Mouse (Mus musculus) midbrain, embryonic 13.5 days (tissue): ENCODE measurements around the gene Ostf1. TPM values are rescaled to one million over a fixed set of nuclear protein-coding genes. Genes with fewer than 3 reads are reported as not detected.

Experiments
- ATAC-seq: fragments of 200-750 bp; cut with Nextera tagmentation; 2 replicates; pipeline ENCODE4 v1.8.0; 2017; ENCODE audit warnings: mild to moderate bottlenecking, moderate TSS enrichment, moderate library complexity
- H3K27ac ChIP-seq: fragments of 300-500 bp; sonication (generic); 2 replicates; pipeline ENCODE4 v1.5.1; 2015; ENCODE audit warnings: inconsistent platforms, mild to moderate bottlenecking, moderate library complexity
- H3K27me3 ChIP-seq: fragments of 300-500 bp; sonication (generic); 2 replicates; pipeline ENCODE4 v1.6.1; 2015; ENCODE audit warnings: mild to moderate bottlenecking, inconsistent platforms
- H3K36me3 ChIP-seq: fragments of 300-500 bp; sonication (generic); 2 replicates; pipeline ENCODE4 v1.6.1; 2015; ENCODE audit warnings: mild to moderate bottlenecking, inconsistent platforms
- H3K4me1 ChIP-seq: fragments of 300-500 bp; sonication (generic); replicated peaks from 2 replicates; pipeline ENCODE4 v1.6.1; 2015; ENCODE audit warnings: inconsistent platforms
- H3K4me2 ChIP-seq: fragments of 300-500 bp; sonication (generic); replicated peaks from 2 replicates; pipeline ENCODE4 v1.6.1; 2015; ENCODE audit warnings: moderate library complexity, mild to moderate bottlenecking, inconsistent platforms
- H3K4me3 ChIP-seq: fragments of 300-500 bp; sonication (generic); replicated peaks from 2 replicates; pipeline ENCODE4 v1.5.1; 2015; ENCODE audit warnings: mild to moderate bottlenecking, inconsistent platforms
- H3K9ac ChIP-seq: fragments of 300-500 bp; sonication (generic); replicated peaks from 2 replicates; pipeline ENCODE4 v1.6.1; 2015; ENCODE audit warnings: mild to moderate bottlenecking, inconsistent platforms
- H3K9me3 ChIP-seq: fragments of 300-500 bp; sonication (generic); 2 replicates; pipeline ENCODE4 v1.6.1; 2016; ENCODE audit warnings: mild to moderate bottlenecking, inconsistent platforms
- WGBS: fragments of 180-500 bp; shearing (Covaris S2); methylation state at CpG from one replicate; pipeline ENCODE4 v1.1.7; 2015; 5-methylcytosine and 5-hydroxymethylcytosine counted together
- polyA plus RNA-seq: library from polyadenylated mRNA; unstranded; fragments of >200 nt; fragmentation: Nextera tagmentation; extraction: Ambion mirVana; gene quantifications from 2 replicates; pipeline ENCODE4 v1.2.1, GENCODE M21; 2015

The Ostf1 gene
- polyA plus RNA-seq, 1 experiment from 2014 or later = 34.7 TPM

- WGBS = 53% methylated on average over 4 of the region's 4 CpGs
- Histone ChIP-seq H3K27me3 (no peaks in the 10 kb centered on the region), H3K36me3 (no peaks in the 10 kb centered on the region), H3K9ac (no peak overlapping the region), H3K27ac (no peak overlapping the region), H3K4me3 (no peak overlapping the region), H3K4me1 (peaks cover 3% of the 10 kb centered on the region; the same call in 1 of the 2 replicates), H3K4me2 (no peak overlapping the region), H3K9me3 (no peaks in the 10 kb centered on the region)
- ATAC-seq = no peak
Observed at GRCm38 (mm10) chr19:18643411-18643810, 11.8 kb upstream of the Ostf1 start.

DNA sequence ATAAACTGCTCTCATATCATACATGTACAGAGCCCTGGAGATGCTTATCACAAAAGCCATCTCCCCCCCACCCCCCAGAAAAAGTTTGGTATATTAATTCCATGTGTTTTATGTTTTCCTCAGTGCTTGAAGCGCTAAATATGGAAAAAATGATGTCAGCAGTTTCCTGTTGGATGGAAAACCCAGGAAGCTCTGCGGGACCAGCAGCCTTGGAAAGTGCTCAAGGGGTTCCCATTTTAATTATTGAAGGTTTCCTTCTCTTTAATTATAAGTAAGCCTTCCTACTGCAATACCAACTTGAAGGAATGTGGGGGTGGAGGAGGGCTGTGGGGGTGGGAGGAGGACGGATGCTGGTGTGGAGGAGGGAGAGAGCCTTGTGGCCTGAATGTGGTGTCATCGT lies 9.4 kb upstream of the Ostf1 start:
- Histone ChIP-seq H3K4me3 (no peak overlapping the region), H3K9ac (no peak overlapping the region), H3K36me3 (no peaks in the 10 kb centered on the region), H3K4me1 (peaks cover 3% of the 10 kb centered on the region; the same call in 1 of the 2 replicates), H3K27me3 (no peaks in the 10 kb centered on the region), H3K27ac (no peak overlapping the region), H3K4me2 (no peak overlapping the region), H3K9me3 (no peaks in the 10 kb centered on the region)
- ATAC-seq = no peak
- 89% methylated on average over 4 of the region's 4 CpGs for WGBS

DNA sequence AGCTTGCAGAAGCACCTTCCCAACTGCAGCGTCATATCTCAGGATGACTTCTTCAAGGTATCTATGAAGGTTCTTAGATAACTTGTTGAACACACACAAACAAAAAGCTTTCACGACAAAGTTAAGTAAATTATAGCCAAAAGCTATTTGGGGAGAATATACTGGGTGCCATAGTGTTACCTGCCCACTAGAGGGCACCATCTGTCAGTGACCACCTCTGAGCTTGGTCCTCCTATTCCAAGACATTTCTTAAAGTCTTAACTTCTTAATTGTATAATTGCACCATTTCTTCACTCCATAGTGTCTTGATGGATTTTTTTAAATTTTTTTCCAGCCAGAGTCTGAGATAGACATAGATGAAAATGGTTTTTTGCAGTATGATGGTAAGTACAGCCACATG lies 7.9 kb upstream of the Ostf1 start:
- no peak for ATAC-seq

DNA sequence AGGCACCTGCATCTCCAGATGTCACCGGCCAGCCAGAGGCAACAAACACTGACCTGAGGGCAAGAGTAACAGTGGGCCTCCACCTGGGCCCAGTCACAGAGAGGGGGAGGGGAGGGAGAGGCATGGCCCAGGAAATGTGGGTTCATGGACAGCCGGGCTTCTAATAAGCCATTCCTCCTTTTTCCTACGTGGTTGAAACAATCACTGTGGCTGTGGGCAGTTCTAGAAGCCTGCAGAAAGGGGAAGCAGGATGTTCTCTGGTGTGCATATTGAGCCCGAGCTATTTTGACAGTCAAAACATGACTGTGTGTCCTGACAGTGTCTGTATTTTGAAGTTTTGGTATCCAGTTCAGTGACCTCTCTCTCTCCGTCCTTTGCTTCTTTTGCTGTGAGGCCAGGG lies 7.3 kb upstream of the Ostf1 start:
- Histone ChIP-seq H3K4me3 (no peak overlapping the region), H3K27me3 (no peaks in the 10 kb centered on the region; the same call in 1 of the 2 replicates), H3K9me3 (no peaks in the 10 kb centered on the region), H3K36me3 (no peaks in the 10 kb centered on the region), H3K4me1 (peaks cover 3% of the 10 kb centered on the region; the same call in 1 of the 2 replicates), H3K4me2 (no peak overlapping the region), H3K27ac (no peak overlapping the region), H3K9ac (no peak overlapping the region)
- 77% methylated on average over 5 of the region's 5 CpGs for WGBS
- no peak for ATAC-seq

More for the DNA sequence above, 7.9 kb upstream of the Ostf1 start:
- Histone ChIP-seq H3K4me2 (no peak overlapping the region), H3K27me3 (no peaks in the 10 kb centered on the region), H3K4me3 (no peak overlapping the region), H3K27ac (no peak overlapping the region), H3K9ac (no peak overlapping the region), H3K4me1 (peaks cover 3% of the 10 kb centered on the region; the same call in 1 of the 2 replicates), H3K9me3 (no peaks in the 10 kb centered on the region), H3K36me3 (no peaks in the 10 kb centered on the region)
- WGBS = 30% methylated on average over 2 of the region's 2 CpGs

- H3K4me3 ChIP-seq = no peak overlapping the region
- no peak overlapping the region for H3K4me2 ChIP-seq
- no peak overlapping the region for H3K9ac ChIP-seq
- WGBS = 89% methylated on average over 5 of the region's 5 CpGs
- no peak for ATAC-seq
- H3K36me3 ChIP-seq = no peaks in the 10 kb centered on the region
- H3K4me1 ChIP-seq = no peaks in the 10 kb centered on the region
- H3K27ac ChIP-seq = no peak overlapping the region
- H3K9me3 ChIP-seq = no peaks in the 10 kb centered on the region
- H3K27me3 ChIP-seq = no peaks in the 10 kb centered on the region; the same call in 1 of the 2 replicates
Observed at GRCm38 (mm10) chr19:18637954-18638353, 6.3 kb upstream of the Ostf1 start.

DNA sequence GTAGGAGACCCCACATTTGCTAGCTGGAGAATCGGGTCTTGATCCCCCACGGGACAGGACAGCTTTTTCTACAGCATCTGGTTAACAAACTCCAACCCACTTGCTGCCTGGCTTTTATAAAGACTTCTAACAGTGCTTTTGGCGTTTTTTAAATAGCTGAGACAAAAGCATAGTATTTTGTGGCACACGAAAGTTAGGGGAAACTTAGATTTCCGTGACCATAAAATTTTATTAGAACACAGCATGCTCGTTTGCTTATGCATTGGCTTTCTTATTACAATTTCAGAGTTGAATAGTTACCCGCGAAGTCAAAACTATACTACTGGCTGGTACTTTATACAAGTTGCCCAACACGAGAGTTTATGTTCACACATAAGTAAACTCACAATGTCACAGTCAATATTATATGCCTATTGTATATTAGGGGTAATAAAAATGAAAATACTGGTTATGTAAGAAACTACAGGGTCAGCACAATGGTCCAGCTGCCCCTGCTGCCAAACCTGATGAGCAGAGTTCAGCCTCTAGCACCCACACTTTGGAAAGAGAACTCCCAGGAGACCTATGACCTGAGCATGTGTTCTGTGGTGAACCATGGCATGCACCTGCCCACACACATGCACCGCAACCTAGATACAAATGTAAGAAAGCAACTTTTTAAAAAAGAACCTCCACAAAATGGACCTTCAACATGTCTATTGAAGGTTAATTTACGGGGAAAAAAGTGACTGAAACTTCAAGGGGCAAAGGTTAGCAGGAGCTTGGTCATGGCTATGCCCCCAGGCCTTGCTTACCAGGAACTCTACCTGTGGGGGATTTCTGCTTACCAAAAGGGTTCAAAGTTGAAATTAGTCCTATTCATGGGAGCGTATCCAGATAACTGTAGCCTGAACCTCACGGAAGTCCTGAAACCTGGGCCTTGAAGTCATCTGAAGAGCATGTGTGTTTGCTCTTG lies 885 bp upstream of the Ostf1 start:
- Histone ChIP-seq H3K9me3 (no peaks in the 10 kb centered on the region), H3K9ac (peak overlapping the region; percentile 77; the same call in 1 of the 2 replicates), H3K4me2 (peak overlapping the region; percentile 94), H3K4me1 (peaks cover 9% of the 10 kb centered on the region), H3K36me3 (no peaks in the 10 kb centered on the region), H3K27me3 (peaks cover 10% of the 10 kb centered on the region; the same call in 1 of the 2 replicates), H3K4me3 (peak overlapping the region; percentile 82), H3K27ac (no peak overlapping the region)
- no peak for ATAC-seq
- 68% methylated on average over 13 of the region's 13 CpGs for WGBS

GRCm38 (mm10) chr19:18631161-18631643 lies 421 bp downstream of the Ostf1 start:
- H3K27ac ChIP-seq = peak overlapping the region; percentile 47
- H3K27me3 ChIP-seq = peaks cover 10% of the 10 kb centered on the region; the same call in 1 of the 2 replicates
- H3K9me3 ChIP-seq = no peaks in the 10 kb centered on the region
- H3K9ac ChIP-seq = peak overlapping the region; percentile 77
- no peaks in the 10 kb centered on the region for H3K36me3 ChIP-seq
- H3K4me3 ChIP-seq = peak overlapping the region; percentile 82
- WGBS = under 1% methylated on average over 40 of the region's 40 CpGs
- H3K4me2 ChIP-seq = peak overlapping the region; percentile 94
- no peak; the same call in 1 of the 2 replicates for ATAC-seq
- H3K4me1 ChIP-seq = peaks cover 9% of the 10 kb centered on the region

GRCm38 (mm10) chr19:18630221-18631119 lies 1.2 kb downstream of the Ostf1 start:
- peaks cover 10% of the 10 kb centered on the region; the same call in 1 of the 2 replicates for H3K27me3 ChIP-seq
- peak overlapping the region; percentile 82 for H3K4me3 ChIP-seq
- H3K9me3 ChIP-seq = no peaks in the 10 kb centered on the region
- H3K9ac ChIP-seq = peak overlapping the region; percentile 77
- peaks cover 9% of the 10 kb centered on the region for H3K4me1 ChIP-seq
- no peaks in the 10 kb centered on the region for H3K36me3 ChIP-seq
- H3K27ac ChIP-seq = no peak overlapping the region
- WGBS = 7% methylated on average over 17 of the region's 17 CpGs
- H3K4me2 ChIP-seq = peak overlapping the region; percentile 94
- ATAC-seq = no peak

DNA sequence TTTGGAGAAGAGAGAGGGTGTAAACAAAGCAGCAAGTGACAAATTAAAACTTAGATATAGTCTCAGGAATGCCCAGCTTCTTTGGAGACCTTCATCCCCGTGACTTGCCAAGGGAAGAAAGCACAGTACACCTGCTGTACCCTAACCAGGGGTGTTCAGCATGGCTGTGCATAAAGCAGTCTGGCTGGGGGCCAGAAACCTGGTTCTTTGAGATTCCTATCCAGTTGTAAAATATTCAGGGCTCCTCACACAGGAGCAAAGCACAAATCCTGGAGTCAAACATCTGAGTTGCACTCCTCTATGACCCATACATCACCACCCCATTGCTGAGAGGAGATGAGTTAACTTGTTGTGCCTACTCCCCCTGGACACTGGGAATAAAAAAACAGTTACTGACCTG lies 2.0 kb downstream of the Ostf1 start:
- no peak overlapping the region for H3K27ac ChIP-seq
- H3K9me3 ChIP-seq = no peaks in the 10 kb centered on the region
- ATAC-seq = no peak
- no peak overlapping the region for H3K9ac ChIP-seq
- WGBS = 67% methylated on average over 1 of the region's 1 CpGs
- H3K4me3 ChIP-seq = no peak overlapping the region
- peaks cover 10% of the 10 kb centered on the region; the same call in 1 of the 2 replicates for H3K27me3 ChIP-seq
- peaks cover 9% of the 10 kb centered on the region for H3K4me1 ChIP-seq
- no peak overlapping the region for H3K4me2 ChIP-seq
- H3K36me3 ChIP-seq = no peaks in the 10 kb centered on the region

DNA sequence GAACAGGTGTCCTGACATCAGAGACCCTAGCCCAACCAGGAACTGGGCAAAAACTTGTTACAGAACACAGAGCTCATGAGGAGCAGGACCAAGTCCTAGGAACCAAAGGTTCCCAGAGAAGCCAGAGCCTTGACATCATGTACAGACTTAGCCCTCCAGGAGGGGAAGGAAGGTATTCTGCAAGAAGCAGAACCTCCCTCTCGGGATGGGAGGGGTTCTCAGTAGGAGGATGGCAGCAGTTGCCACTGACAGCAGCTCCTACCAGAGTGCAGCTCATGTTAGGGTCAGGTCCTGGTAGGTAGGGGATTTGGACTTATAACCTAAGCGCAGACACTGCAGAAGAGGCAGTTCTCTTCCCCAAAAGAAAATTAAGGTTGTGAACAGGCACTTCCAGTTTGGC lies 7.7 kb downstream of the Ostf1 start:
- WGBS = 90% methylated on average over 2 of the region's 2 CpGs
- no peak for ATAC-seq
- H3K4me2 ChIP-seq = no peak overlapping the region

GRCm38 (mm10) chr19:18619691-18620090 lies 11.9 kb downstream of the Ostf1 start:
- no peak overlapping the region for H3K9ac ChIP-seq
- H3K4me1 ChIP-seq = no peaks in the 10 kb centered on the region
- H3K9me3 ChIP-seq = no peaks in the 10 kb centered on the region
- no peaks in the 10 kb centered on the region for H3K27me3 ChIP-seq
- ATAC-seq = no peak
- no peak overlapping the region for H3K4me3 ChIP-seq
- no peaks in the 10 kb centered on the region for H3K36me3 ChIP-seq
- H3K27ac ChIP-seq = no peak overlapping the region
- 89% methylated on average over 1 of the region's 1 CpGs for WGBS
- no peak overlapping the region for H3K4me2 ChIP-seq

More for the DNA sequence above, 7.7 kb downstream of the Ostf1 start:
- Histone ChIP-seq H3K27ac (no peak overlapping the region), H3K4me3 (no peak overlapping the region), H3K9me3 (no peaks in the 10 kb centered on the region), H3K36me3 (no peaks in the 10 kb centered on the region), H3K27me3 (no peaks in the 10 kb centered on the region), H3K9ac (no peak overlapping the region), H3K4me1 (no peaks in the 10 kb centered on the region)
